Mouse (Mus musculus) gastrocnemius, postnatal 4 days (tissue): ENCODE measurements around the gene Grin2a. TPM values are rescaled to one million over a fixed set of nuclear protein-coding genes. Genes with fewer than 3 reads are reported as not detected.
A peak's percentile ranks its signal among the peaks of the same experiment; 100 is the strongest.

Source experiments
- DNase-seq, 2 experiments: peaks; one replicate each; pipeline ENCODE4 v3.0.0; 2021 to 2022; ENCODE audit warnings: low spot score in 2 of 2, mixed read lengths in 2 of 2
- long read RNA-seq, 2 experiments: library from polyadenylated mRNA; stranded (forward); transcript quantifications; one replicate each; pipeline ENCODE4 v2.0.0; 2021
- total RNA-seq, 2 experiments: library from RNA; stranded (reverse); gene quantifications; 2 replicates each; pipeline ENCODE4 v1.2.3; 2021

The Grin2a gene
- total RNA-seq = under 1 TPM; 0.37 to 0.54 TPM
- long read RNA-seq, experiment 1, partial matches to known transcripts = 0 of 1 reads
- long read RNA-seq, experiment 1, other reads (novel, unspliced or antisense) = 1 of 1 reads
- long read RNA-seq, experiment 2 = 0 reads

DNA sequence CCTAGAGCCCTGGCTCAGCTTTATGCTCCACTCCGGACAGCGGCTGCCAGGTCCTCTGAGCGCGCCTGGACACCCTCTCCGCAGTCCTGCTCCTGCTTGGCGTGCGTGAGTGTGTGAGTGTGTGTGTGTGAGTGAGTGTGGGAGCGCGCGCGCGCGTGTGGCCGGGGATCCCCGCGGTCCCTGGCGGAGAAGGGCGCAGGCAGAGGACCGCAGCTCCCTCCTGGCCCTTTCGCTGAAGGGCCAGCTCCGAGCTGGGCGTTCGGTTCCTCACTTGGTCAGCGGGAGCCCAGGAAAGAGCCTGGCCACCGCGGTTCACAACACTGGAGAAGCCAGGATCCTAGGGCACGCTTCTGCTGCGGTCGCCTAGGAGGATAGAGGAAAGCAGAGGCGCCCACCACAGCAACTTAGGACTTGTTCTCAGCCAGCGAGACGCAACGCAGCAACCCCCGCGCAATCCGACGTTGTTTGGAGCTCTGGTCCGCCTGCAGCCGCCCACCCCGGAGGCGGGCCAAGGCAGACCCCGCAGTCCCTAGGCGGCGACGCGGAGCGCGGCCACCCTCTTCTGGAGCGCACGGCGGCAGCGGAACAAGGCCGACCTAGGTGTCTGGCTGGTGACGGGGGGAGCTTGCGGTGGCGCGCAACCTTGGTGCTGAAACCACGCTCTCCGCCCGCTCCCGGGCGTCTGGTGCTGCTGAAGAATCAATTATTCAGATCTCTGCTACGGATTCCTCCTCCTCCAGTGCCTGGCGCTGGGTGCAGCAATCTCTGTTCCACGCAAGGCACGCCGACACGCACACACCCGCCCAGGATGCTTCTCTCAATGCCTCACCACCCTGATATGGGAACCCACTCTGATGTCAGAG lies at the start of gene Grin2a:
Grin2a (minus strand) TSS at position 610 of the 863 bp plus-strand sequence.
- peak in 1 of 2 experiments; percentile 11 for DNase-seq

DNA sequence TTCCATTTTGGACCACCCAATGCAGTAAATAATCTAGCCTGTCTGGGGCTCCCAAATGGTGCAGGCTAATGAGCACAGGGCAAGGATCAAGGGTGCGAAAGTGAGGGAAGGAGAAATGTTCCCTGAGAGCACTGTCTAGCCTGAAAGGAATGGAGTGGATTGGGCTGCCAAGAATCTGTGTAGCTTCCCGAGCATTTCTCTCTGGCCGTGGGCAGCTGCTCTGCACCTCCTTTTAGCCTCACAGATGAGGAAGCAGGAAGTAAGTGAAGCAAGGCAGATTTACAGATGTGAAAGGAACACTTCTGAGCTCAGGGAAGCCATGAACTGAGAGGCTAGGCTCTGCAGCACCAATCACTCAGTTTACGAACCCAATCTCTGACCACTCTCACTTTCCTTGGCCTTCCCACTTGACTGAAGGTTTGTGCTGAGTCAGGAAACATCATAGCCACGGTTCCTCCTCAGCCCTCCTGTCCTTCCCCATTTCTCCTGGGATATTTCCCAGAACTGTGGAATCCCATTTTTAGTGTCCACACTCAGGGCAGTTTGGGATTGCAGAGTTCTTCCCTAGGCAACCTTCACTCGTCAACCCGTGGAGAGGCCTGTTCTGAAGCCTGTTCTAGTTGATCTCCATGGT lies 40.3 kb upstream of the Grin2a start:
- DNase-seq = no peak

DNA sequence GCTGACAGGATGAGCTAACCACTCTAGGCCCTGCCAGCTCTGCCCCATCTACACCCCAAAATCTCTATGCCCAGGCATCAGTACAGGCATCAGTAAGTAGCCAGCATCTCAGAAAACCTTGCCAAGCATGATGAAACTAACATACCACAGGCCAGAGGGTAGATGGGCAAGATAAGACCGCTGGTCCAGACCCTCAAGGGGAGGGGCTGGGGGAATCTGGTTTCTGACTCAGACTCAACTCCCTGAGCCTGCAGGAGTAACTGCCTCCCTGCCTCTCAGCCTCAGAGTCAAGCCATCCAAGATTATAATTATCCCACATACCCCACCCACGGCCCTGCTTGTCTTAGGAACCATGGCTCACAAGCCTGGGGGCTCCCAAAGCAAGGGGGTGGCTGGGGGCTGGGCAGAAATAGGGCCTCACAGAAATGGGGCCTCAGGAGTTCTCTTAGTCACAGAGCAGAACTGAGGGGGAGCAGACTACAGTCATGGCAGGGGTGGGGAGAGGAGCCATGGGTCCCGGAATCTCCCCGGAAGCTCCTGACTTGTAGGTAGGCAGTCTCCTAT lies 38.1 kb upstream of the Grin2a start:
- no peak for DNase-seq

DNA sequence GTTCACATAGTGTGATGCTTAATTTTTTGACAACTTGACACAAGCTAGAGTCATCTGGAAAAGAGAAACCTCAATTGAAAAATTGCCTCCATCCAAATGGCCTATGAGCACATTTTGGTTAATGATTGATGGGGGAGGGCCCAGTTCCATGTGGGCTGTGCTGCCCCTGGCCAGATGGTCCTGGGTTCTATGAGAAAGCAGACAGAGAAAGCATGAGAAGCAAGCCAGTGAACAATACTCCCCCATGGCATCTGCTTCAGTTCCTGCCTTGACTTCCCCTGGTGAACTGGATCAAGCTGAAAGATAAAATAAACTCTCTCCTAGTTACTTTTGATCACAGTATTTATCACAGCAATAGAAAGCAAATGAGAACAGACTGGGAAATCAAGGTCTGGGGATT lies 36.5 kb upstream of the Grin2a start:
- no peak for DNase-seq

DNA sequence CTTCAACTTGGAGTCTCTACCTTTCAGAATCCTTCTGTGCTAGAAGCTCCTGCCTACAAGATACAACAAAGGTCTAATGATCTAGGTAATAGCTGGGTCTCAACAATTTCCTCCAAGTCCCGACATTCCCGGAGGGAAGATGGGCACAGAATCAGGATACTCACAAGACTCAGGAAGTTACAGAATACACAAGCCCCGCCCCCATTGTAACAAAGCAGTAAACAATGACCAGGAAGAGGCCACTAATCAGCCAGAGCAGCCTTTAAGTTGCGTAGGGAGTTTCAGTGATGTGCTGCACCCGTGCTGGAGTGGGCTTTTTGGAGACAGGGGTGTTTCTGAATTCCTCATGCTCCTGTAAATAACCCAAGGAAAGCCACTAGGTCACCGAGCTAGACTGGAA lies 31.4 kb upstream of the Grin2a start:
- no peak for DNase-seq

DNA sequence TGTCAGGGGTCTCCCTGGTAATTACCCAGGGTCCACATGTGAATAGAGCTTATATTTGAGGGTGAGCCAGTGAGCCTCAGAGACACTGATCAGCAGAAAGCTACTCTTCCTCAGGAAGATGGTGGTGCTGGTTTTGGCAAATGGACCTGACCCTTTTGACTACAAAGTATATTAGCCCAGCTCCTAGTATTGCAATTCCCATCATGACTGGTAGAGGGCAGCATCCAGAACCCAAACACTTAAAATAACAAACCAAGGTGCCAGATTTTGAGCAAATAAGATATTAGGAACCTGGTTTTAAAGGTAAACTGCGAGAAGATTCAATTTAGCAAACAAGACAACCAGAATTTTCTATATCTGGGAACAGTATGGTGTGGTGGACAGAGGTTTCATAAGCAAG lies 14.4 kb upstream of the Grin2a start:
- no peak for DNase-seq

DNA sequence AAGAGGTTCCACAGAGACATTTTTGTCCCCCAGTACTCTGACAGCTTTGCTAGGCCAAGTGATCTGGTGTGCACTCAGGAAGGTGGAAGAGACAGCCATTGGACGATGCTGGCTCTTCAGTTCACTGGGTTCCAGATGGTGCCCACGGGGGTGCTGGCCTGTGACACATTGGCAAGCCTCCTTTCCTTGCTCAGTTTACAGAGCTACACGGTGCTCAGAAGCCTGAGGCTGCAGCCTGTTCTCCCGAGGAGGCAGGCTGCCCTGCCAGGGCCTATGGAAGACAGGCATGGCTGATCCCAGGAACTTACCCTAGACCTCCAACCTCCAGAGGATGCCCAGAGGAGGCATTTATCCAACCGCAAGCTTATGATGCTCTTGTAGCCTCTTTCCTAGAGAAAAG lies 10.2 kb upstream of the Grin2a start:
- DNase-seq = no peak

DNA sequence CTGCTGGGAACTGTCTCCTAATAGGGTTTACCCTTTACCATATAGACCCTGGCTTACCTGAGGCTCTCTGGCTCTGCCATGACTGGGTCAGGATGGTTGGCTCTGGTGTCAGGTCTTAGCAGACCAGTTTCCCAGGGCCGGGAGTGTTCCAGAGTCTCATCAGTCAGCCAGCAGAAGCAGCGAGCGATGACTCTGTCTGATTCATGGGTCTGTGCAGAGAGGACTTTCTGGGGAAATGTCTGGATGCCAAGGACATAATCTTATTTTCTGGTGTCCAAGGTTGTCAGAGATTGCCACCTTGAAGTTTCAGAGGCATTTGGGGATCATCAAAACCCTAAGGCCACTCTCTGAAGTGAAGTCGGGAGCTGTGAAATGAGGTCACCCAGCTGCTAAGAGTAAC lies 8.7 kb upstream of the Grin2a start:
- no peak for DNase-seq

DNA sequence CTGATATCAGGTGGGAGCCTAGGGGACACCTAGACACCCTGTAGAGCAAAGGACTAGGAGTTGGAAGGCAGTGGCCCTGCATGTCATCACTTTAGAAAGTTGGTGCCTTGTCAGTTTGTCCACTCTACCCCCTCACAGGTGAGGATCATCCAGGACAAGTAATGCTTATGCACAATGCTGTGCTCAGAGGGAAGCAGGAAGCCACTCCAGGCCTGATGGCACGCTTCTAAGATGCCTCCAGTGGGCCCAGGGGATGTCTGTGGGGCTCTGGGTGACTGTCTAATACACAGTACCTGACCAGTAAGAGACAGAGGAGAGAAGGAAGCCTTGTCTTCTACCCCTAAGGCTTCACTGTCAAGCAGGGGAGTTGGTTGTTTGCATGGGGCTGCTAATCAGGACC lies 7.6 kb upstream of the Grin2a start:
- no peak for DNase-seq

DNA sequence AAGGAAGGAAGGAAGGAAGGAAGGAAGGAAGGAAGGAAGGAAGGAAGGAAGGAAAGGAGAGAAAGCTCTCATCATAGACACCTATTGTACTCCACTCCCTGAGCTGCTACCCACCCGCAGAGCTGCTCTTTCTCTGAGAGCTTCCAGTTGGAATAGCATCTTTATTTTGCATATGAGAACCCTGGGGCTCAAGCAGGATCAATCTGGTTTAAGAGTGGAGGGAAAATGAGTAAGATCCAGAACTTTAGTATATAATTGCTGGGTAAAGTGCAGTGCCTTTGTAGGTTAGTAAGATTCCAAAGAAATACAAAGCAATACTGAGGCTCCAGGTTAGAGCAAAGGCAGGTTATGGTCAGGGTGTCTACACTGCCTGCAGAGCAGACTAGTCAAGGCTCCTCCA lies 6.2 kb upstream of the Grin2a start:
- no peak for DNase-seq

DNA sequence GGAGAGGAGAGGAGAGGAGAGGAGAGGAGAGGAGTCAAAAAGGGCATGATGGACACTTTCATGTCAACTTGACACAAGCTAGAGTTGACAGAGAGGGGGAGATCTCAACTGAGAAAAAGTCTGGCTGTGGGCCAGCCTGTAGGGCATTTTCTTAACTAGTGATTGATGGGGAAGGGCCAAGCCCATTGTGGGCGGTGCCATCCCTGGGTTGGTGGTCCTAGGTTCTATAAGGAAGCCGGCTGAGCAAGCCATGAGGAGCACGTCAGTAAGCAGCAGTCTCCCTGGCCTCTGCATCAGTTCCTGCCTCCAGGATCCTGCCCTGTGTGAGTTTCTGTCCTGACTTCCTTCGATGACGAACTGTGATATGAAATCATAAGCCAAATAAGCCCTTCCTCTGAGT lies 4.6 kb upstream of the Grin2a start:
- DNase-seq = no peak

DNA sequence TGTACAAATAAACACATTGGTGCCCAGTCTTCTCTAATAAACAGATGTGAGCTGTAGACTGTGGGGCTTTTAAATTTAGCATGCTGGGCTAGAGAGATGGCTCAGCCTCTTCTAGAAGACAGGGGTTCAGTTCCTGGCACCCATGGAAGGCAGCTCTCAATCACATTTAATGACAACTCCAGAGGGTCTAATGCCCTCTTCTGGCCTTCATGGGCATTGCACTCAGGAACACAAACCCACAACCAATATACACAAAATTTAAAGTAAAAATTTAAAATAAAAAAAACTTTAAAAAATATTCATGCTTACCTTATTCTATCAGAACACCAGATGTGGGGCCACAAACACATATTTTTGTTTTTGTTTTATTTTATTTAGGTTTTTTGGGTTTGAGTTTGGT lies 2.6 kb upstream of the Grin2a start:
- DNase-seq = no peak

DNA sequence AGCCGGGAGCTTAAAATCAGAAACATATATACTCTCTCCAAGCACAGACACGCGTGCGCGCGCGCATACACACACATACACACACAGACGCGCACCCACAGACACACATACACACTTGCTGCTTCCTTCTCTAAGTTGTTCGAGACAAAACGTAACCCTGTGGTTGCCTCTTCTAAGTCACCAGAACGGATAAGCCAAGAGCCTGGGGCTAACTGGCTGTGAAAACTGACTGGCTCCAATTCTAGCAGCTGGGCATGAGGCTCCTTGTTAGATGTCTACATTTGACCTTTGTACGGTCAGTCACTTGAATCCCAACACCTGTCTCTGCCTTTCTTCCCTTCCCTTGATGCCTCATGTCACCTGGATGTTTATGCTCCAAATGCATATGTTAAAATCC lies 452 bp upstream of the Grin2a start:
- DNase-seq = no peak

DNA sequence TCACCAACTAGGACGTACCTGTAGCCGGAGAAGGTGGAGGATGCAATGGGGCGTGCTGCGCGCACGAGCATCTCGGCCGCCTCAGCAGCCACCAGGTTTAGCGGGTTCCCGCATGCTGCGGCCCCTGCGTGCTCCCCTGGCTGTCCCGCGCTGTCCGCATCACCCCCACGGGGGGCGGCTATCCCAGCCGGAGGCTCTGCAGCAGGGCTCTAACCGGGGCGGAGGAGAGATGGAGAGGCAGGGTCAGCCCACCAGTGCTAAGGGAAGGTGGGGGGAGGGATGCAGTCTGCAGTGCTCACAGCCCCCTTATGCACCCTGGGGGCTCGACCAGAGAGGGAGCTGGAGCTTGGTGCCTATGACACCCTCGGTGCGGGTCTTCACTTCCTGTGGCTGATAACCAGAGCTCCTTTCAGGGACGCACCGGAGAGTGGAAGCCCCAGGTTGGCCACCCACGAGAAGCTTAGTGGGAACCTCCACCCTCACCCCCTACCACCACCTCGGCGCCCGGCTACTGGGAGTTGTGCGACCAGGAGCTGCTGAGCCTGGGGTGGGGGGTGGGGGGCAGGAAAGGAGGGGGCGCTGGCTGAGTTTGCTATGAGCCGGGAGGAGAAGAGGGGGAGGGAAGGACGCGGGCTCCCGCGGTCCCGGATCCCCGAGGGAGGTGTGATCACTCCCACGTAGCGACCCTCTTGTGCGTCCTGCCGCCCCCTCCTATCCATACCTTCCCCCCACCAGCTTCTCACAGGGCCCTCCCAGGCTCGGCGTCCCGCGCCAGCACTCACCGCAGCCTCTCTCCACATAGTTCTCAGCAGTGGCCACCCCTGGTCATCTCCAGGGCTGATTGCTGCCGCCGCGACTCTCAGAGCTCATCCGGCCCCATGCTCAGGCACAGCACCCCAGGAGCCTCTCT lies 1.1 kb downstream of the Grin2a start:
- DNase-seq = no peak

DNA sequence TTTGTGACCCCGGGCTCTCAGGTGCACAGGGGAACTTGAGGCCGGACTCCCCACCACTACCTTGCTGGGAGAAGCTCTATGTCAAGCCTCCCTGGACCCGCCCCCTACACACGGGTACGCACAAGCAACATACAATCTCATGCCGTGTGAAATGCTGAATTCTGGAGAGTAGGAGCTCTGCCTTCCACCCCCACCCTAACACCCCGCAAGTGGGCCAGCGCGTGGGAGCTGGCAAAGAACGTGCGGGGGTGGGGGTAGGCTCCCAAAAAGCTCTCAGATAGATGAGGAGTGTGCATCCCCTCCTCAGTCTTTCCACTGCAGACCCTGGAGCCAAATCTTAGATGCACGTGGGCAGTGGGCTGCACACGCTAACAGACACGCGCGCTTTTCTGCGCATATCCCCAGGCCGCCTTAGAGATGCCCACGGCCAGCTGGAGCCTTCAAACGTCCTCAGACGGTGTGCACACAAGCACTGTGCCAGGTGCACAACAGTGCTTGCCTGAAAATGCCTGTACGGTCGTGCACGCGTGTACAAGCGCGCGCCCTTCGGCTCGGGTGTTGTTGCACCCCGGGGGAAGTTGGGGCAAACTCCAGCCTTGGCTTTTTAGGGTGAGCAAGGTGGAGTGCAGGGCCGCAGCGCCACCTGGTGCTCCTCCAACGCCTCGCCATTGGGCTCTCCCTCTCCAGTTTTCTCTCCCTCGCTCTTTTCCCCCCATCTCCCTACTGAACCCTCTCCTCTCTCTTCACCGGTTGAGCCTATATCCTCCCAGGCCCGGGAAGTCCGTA lies 1.9 kb downstream of the Grin2a start:
- peak; percentile 31 to 61 for DNase-seq

DNA sequence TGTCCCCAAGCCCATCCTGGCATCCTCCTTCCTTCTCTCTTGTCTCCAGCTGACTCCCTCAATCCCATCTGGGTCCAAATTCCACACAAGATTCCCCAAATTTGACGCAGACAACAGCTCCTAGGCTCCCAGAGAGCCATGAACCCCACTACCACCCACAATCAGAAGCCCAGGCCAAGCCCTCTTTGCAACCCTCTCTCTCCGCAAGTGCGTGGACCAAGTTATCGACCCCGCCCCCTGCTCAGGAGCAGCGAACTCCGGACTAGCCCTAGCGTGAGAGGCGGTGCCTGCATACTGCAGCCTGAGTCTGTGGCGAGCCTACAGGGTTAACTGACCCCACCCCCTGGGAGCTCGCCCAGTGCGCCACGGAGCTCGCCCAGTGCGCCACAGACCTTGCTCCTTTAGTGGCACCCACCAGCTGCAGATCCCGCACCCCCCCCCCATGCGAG lies 2.6 kb downstream of the Grin2a start:
- DNase-seq = no peak

DNA sequence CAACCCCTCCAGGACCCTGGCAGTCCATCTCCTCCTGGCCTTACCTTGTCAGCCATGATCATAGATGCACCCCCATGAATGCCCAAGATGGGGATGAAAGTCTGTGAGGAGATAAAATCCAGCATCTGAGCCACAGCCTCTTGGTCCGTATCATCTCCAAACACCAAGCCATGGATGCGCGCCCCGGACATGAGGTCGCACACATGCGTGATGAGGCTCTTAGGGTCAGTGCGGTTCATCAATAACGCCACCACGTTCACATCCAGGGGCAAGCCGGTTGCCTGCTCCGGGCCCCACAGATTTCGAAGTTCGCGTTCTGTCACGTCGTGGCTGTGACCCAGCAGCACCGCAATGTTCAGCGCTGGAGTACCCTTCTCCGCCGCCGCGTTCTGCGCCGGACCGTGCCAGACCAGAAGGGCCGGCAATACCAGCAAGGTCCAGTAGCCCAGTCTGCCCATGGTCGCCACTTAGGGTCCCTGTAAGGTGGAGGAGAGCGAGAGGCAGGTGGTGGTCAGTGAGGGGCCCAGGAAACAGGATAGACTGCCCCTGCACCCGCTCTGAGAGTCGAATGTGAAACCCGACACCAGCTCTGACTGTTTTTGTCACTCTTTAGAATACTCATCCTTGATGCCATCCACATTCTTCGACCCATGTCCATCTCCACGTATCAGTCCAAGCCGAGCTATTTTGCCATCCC lies 3.1 kb downstream of the Grin2a start:
- no peak for DNase-seq

DNA sequence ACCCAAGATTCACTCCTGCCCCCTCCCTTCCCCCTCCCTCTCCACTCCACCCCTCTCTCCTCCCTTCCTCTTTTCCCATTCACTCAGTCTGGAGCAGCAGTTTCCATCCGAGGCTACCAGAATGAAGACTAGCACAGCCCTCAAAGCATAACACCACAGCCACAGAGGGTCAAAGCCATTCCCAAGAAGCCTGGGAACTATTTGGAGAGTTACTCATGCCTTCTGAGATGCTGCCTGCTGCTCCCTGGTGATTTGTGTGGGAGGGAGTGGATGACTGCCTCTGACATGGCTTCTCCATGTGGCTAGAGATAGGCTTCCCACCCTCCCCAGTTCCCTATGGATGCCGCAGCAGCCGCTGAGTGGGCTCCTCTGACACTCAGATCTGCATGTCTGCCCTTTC lies 10.3 kb downstream of the Grin2a start:
- no peak for DNase-seq

DNA sequence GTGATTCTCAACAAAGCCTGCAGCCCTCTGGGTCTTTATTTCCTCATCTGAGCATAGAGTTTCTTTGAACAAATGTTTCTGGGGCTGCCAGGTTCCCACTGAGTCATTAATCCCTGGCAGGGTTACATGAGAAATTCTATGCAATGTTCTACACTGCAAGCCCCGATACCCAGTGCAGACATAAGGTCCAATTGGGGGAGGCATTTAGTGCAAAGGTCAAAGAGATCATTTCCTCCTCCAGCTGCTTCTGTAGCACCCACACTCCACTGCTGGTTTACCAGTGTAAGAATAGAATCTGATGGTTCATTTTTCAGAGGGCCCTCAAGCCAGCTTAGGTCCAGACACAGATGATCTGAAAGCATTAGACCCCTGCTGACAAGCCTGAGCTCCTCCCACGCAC lies 14.7 kb downstream of the Grin2a start:
- no peak for DNase-seq

DNA sequence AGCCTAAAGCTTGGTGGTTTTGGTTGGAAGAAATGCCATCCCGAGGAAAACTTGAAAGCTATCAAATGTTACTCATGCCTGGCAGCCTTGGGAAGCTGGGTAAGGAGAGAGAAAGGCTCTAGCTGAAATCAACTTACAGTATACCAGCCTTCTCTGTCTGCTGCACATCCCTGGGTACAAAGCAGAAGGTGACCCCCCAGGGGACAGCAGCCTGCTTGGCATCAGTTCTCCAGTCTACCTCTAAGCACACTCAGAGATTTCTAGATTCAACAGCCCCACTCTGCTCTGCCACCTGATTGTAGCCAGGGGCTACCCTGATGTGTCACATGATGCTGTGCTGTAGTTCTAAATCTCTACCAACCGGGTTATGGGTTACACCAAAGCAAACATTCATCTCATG lies 17.2 kb downstream of the Grin2a start:
- DNase-seq = no peak
